Mouse (Mus musculus) neural tube, embryonic 14.5 days (tissue): ENCODE measurements at regions not wholly inside any gene's neighbourhood (a gene's known extent, or its start where the extent isn't known, plus 50 kb on each side); places are given as distances from the start of the nearest gene placed in this dataset.

Experiments used
- ATAC-seq: fragments of 200-750 bp; cut with Nextera tagmentation; 2 replicates; pipeline ENCODE4 v1.8.0; 2017; ENCODE audit warnings: low read depth, mild to moderate bottlenecking, moderate TSS enrichment, moderate library complexity
- H3K27ac ChIP-seq: fragments of 300-500 bp; sonication (generic); 2 replicates; pipeline ENCODE4 v1.5.1; 2014; ENCODE audit warnings: low read depth, mild to moderate bottlenecking, control low read depth, low read length, moderate library complexity, mixed read lengths
- H3K27me3 ChIP-seq: fragments of 300-500 bp; sonication (generic); 2 replicates; pipeline ENCODE4 v1.6.1; 2014; ENCODE audit warnings: low read length; ENCODE audit not compliant: control insufficient read depth, insufficient read depth
- H3K36me3 ChIP-seq: fragments of 300-500 bp; sonication (generic); 2 replicates; pipeline ENCODE4 v1.6.1; 2014; ENCODE audit warnings: low read length, mixed read lengths; ENCODE audit not compliant: control insufficient read depth, insufficient read depth
- H3K4me1 ChIP-seq: fragments of 300-500 bp; sonication (generic); 2 replicates; pipeline ENCODE4 v1.6.1; 2014; ENCODE audit warnings: low read length; ENCODE audit not compliant: control insufficient read depth, insufficient read depth
- H3K4me2 ChIP-seq: fragments of 300-500 bp; sonication (generic); 2 replicates; pipeline ENCODE4 v1.6.1; 2014; ENCODE audit warnings: mild to moderate bottlenecking, low read depth, low read length, control low read depth
- H3K4me3 ChIP-seq: fragments of 300-500 bp; sonication (generic); 2 replicates; pipeline ENCODE4 v1.5.1; 2014; ENCODE audit warnings: low read depth, low read length, control low read depth, mixed read lengths
- H3K9ac ChIP-seq: fragments of 300-500 bp; sonication (generic); replicated peaks from 2 replicates; pipeline ENCODE4 v1.6.1; 2014; ENCODE audit warnings: low read depth, mild to moderate bottlenecking, control low read depth, low read length, mixed read lengths
- H3K9me3 ChIP-seq: fragments of 300-500 bp; sonication (generic); 2 replicates; pipeline ENCODE4 v1.6.1; 2016; ENCODE audit warnings: low read length; ENCODE audit not compliant: control insufficient read depth
- WGBS: fragments of 180-500 bp; shearing (Covaris S2); extraction: QIAGEN DNeasy Blood & Tissue Kit; methylation state at CpG from one replicate; pipeline ENCODE4 v1.1.7; 2014; 5-methylcytosine and 5-hydroxymethylcytosine counted together

DNA sequence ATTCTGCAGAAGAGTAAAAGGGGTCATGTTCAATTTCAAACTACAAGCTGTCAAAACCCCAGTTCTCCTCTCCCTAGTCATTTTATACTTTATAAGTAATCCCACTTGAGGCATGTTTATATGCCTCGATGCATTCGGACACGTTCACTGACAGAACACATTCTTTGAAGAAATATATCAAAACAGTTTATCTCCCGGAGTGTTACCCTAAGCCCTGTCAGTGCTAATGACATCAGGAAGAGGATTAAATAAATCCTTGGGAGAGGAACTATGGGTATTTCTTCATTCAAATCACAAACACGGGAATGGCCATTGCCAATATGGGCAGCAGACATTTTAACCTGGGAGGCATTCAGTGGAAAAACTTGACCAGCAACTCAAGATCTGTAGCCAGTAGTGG, 1208.1 kb upstream of the Adgrl2 start:
- no peaks in the 10 kb centered on the region for H3K27me3 ChIP-seq
- no peak overlapping the region for H3K4me2 ChIP-seq
- no peak for ATAC-seq
- no peaks in the 10 kb centered on the region for H3K36me3 ChIP-seq
- no peak overlapping the region for H3K27ac ChIP-seq
- no peaks in the 10 kb centered on the region for H3K9me3 ChIP-seq
- H3K4me1 ChIP-seq: no peaks in the 10 kb centered on the region
- no peak overlapping the region for H3K4me3 ChIP-seq
- no peak overlapping the region for H3K9ac ChIP-seq
- 78% methylated on average over 5 of the region's 5 CpGs for WGBS

DNA sequence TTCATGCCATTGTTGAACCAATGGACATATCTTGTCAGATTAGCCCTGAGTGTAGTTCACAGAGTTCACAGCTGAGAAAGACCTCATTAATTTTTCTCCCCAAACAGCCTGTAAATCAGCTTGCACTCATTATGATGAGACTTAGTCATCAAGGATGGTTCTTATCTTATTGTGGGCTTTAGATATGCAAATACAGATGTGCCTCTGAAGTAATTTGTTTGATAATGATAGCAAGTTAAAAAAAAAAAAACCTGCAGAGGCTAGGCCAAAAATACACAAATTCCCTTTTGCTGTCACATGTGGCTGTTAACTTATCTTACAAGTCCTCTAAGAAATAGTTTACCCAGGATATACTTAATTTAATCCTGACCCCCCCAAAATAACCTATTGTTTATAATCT, 1215.5 kb upstream of the Adgrl2 start:
- no peak overlapping the region for H3K9ac ChIP-seq
- H3K4me3 ChIP-seq: no peak overlapping the region
- H3K4me1 ChIP-seq: no peaks in the 10 kb centered on the region
- H3K27ac ChIP-seq: no peak overlapping the region
- no peaks in the 10 kb centered on the region for H3K36me3 ChIP-seq
- no peaks in the 10 kb centered on the region for H3K27me3 ChIP-seq
- no peak for ATAC-seq
- H3K9me3 ChIP-seq: no peaks in the 10 kb centered on the region
- H3K4me2 ChIP-seq: no peak overlapping the region

DNA sequence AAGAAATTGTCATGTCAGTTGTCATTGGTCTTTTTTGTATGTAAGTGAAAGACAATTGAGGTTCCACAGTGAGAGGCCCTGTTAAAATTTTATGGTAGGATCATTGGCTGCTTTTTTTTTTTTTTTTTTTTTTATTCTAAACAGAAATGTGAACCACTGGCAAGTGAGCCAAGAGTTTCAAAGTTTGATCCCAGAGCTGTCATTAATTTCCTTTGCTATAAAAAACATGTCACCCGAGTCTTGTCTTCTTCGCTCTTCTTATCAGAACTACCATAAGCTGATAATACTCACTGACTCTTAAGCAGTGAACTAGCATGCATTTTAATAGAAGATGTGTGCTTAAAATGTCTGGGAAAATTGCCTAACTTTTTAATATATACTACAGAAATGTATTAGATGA, 1204.4 kb upstream of the Adgrl4 start:
- no peak overlapping the region for H3K4me2 ChIP-seq
- 97% methylated on average over 2 of the region's 2 CpGs for WGBS
- no peaks in the 10 kb centered on the region for H3K4me1 ChIP-seq
- no peak overlapping the region for H3K4me3 ChIP-seq
- H3K36me3 ChIP-seq: no peaks in the 10 kb centered on the region
- no peaks in the 10 kb centered on the region for H3K27me3 ChIP-seq
- no peaks in the 10 kb centered on the region for H3K9me3 ChIP-seq
- H3K9ac ChIP-seq: no peak overlapping the region
- no peak overlapping the region for H3K27ac ChIP-seq
- ATAC-seq: no peak

GRCm38 (mm10) chr3:150236946-150237600, 1200.6 kb upstream of the Adgrl4 start:
- H3K9ac ChIP-seq: no peak overlapping the region
- no peaks in the 10 kb centered on the region for H3K27me3 ChIP-seq
- no peaks in the 10 kb centered on the region for H3K36me3 ChIP-seq
- H3K9me3 ChIP-seq: no peaks in the 10 kb centered on the region
- no peaks in the 10 kb centered on the region for H3K4me1 ChIP-seq
- WGBS: 86% methylated on average over 7 of the region's 7 CpGs
- no peak for ATAC-seq
- H3K27ac ChIP-seq: no peak overlapping the region
- no peak overlapping the region for H3K4me2 ChIP-seq
- no peak overlapping the region for H3K4me3 ChIP-seq

GRCm38 (mm10) chr3:150275038-150275437, 1162.6 kb upstream of the Adgrl4 start:
- no peaks in the 10 kb centered on the region for H3K36me3 ChIP-seq

DNA sequence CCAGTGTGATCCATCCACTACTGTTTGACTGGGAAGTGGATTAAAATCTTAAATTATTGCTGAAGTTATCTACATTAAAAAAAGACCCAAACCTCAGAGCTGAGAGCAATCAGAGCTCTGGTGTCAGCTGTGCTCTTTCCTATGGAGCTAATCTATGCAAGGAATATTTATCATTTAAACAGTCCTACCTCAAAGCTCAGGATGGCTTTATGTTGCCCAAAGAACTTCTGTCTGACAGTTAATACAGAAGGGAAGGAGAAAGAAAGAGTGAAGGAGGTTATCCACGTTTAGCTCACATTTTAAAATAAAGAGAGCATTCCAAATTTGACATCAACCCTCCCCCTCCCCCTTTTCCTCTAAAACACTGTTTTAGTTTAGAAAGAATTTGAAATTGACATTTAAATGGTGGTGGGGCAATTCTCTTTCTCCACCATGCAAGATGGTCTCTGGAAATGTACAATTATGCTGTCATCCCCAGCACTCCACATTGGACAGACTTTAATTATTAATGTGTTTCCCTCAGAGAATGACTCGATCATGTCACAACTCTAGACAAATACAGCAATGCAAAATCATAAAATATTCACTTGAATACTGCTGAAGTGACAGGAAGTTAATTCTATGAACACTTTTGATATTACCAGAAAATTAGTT, 1141.5 kb upstream of the Adgrl4 start:
- no peak overlapping the region for H3K4me3 ChIP-seq
- H3K36me3 ChIP-seq: no peaks in the 10 kb centered on the region
- no peak for ATAC-seq
- H3K9ac ChIP-seq: no peak overlapping the region
- WGBS: 60% methylated on average over 2 of the region's 2 CpGs
- no peaks in the 10 kb centered on the region for H3K27me3 ChIP-seq
- no peaks in the 10 kb centered on the region for H3K9me3 ChIP-seq
- H3K4me1 ChIP-seq: no peaks in the 10 kb centered on the region
- H3K4me2 ChIP-seq: no peak overlapping the region
- H3K27ac ChIP-seq: no peak overlapping the region

More at GRCm38 (mm10) chr3:150275038-150275437, 1162.6 kb upstream of the Adgrl4 start:
- no peak overlapping the region for H3K9ac ChIP-seq
- H3K9me3 ChIP-seq: no peaks in the 10 kb centered on the region
- no peak for ATAC-seq
- no peak overlapping the region for H3K4me3 ChIP-seq
- H3K27me3 ChIP-seq: no peaks in the 10 kb centered on the region
- WGBS: 79% methylated on average over 2 of the region's 2 CpGs
- H3K4me1 ChIP-seq: no peaks in the 10 kb centered on the region
- H3K27ac ChIP-seq: no peak overlapping the region
- H3K4me2 ChIP-seq: no peak overlapping the region

DNA sequence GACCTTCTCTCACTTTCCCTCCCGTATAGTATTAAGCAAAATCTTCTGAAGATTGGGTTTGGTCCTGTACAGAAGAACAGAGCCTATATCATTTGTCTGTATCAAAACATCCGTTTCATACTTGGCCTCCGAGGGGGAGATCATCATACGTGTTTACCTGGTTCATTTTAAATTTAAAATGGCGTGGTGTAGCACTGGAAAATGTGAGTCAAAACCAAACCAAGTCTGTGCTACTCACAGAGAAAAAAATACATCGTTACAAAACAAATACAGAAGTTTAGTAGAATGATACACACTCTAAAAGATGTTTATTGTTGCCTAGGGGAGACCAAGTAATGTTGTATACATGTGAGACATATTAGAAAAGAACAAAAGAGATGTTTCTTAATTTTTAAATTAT, 1108.9 kb upstream of the Adgrl4 start:
- WGBS: 92% methylated on average over 6 of the region's 6 CpGs

DNA sequence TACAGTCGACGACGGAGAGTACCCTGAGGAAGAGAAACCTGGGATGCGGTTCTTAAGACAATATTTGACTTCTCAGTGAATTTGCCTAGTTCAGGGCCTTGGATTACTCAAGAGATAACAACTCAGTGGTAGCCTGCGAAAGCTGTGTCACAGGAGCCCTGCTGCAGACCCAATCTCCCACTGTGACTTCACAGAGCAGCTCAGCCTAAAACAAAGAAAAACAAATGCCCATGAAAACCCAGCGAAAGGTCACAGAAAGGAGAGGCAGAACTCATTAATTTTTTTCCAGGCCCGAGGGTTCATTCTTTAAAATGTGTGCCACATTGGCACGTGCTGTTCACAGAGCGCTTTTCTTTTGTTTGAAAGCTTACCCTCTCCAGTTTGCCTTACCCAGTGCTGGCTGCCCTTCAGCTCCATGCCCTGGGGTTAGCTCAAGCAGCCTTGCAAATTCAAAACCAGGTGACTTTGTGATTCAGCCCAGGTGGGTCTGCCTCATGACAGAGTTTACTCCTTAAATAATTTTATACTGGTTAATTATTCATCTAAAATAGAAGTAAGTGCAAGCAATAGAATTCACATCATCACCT, 1085.5 kb upstream of the Adgrl4 start:
- WGBS: 33% methylated on average over 9 of the region's 9 CpGs
- Histone ChIP-seq H3K27me3 (no peaks in the 10 kb centered on the region), H3K36me3 (no peaks in the 10 kb centered on the region), H3K9me3 (no peaks in the 10 kb centered on the region), H3K4me3 (no peak overlapping the region), H3K9ac (no peak overlapping the region), H3K4me1 (no peaks in the 10 kb centered on the region), H3K4me2 (no peak overlapping the region), H3K27ac (no peak overlapping the region)
- ATAC-seq: peak; percentile 68

More for the DNA sequence above, 1108.9 kb upstream of the Adgrl4 start:
- H3K9ac ChIP-seq: no peak overlapping the region
- H3K27ac ChIP-seq: no peak overlapping the region
- H3K4me3 ChIP-seq: no peak overlapping the region
- H3K36me3 ChIP-seq: no peaks in the 10 kb centered on the region
- H3K4me1 ChIP-seq: no peaks in the 10 kb centered on the region
- H3K27me3 ChIP-seq: no peaks in the 10 kb centered on the region
- no peak for ATAC-seq
- no peak overlapping the region for H3K4me2 ChIP-seq
- no peaks in the 10 kb centered on the region for H3K9me3 ChIP-seq

GRCm38 (mm10) chr3:150365766-150366165, 1071.9 kb upstream of the Adgrl4 start:
- Histone ChIP-seq H3K36me3 (no peaks in the 10 kb centered on the region), H3K27ac (no peak overlapping the region), H3K4me2 (no peak overlapping the region), H3K4me1 (no peaks in the 10 kb centered on the region), H3K27me3 (no peaks in the 10 kb centered on the region), H3K4me3 (no peak overlapping the region), H3K9me3 (no peaks in the 10 kb centered on the region), H3K9ac (no peak overlapping the region)
- ATAC-seq: no peak
- WGBS: 94% methylated on average over 3 of the region's 3 CpGs
